Mouse (Mus musculus) hindlimb bud, embryonic 11.5 days (tissue): ENCODE results near the gene Ngly1.

Source experiments
- DNase-seq: peaks from one replicate; pipeline ENCODE4 v3.0.0-alpha.2; 2012; ENCODE audit warnings: low read depth, low spot score; ENCODE audit errors: extremely low spot score

Ngly1 gene

GRCm38 (mm10) chr14:16249171-16249874 lies at the start of gene Ngly1, which contains the start of gene Oxsm:
Gene Ngly1, plus strand, starts transcription at chr14:16249280.
Gene Oxsm, minus strand, starts transcription at chr14:16249808.
- no peak for DNase-seq

GRCm38 (mm10) chr14:16200220-16200912 lies 48.7 kb upstream of the Ngly1 start:
- no peak for DNase-seq

GRCm38 (mm10) chr14:16200969-16201638 lies 48.0 kb upstream of the Ngly1 start:
- DNase-seq, result no peak

- no peak for DNase-seq
Observed at GRCm38 (mm10) chr14:16201673-16202072, 47.4 kb upstream of the Ngly1 start.

GRCm38 (mm10) chr14:16207722-16208121 lies 41.4 kb upstream of the Ngly1 start:
- no peak for DNase-seq

GRCm38 (mm10) chr14:16219015-16219414 lies 30.1 kb upstream of the Ngly1 start:
- no peak for DNase-seq

- no peak for DNase-seq
Observed at GRCm38 (mm10) chr14:16229395-16229794, 19.7 kb upstream of the Ngly1 start.

GRCm38 (mm10) chr14:16230581-16230980 lies 18.5 kb upstream of the Ngly1 start:
- no peak for DNase-seq

- DNase-seq, result no peak
Observed at GRCm38 (mm10) chr14:16233515-16233914, 15.6 kb upstream of the Ngly1 start.

GRCm38 (mm10) chr14:16236466-16236865 lies 12.6 kb upstream of the Ngly1 start:
- DNase-seq, result no peak

GRCm38 (mm10) chr14:16242193-16242815 lies 6.8 kb upstream of the Ngly1 start:
- no peak for DNase-seq

- peak; percentile 53 for DNase-seq
Observed at GRCm38 (mm10) chr14:16242947-16243602, 6.0 kb upstream of the Ngly1 start.

- DNase-seq, result no peak
Observed at GRCm38 (mm10) chr14:16243603-16244209, 5.4 kb upstream of the Ngly1 start.

GRCm38 (mm10) chr14:16244370-16244769 lies 4.7 kb upstream of the Ngly1 start:
- DNase-seq, result no peak

GRCm38 (mm10) chr14:16245127-16245526 lies 4.0 kb upstream of the Ngly1 start:
- DNase-seq, result no peak

- DNase-seq, result no peak
Observed at GRCm38 (mm10) chr14:16246340-16246912, 2.7 kb upstream of the Ngly1 start.

- DNase-seq, result no peak
Observed at GRCm38 (mm10) chr14:16248135-16248534, 945 bp upstream of the Ngly1 start.

- DNase-seq, result no peak
Observed at GRCm38 (mm10) chr14:16248603-16249157, 400 bp upstream of the Ngly1 start.

- no peak for DNase-seq
Observed at GRCm38 (mm10) chr14:16250099-16250498, 1.0 kb downstream of the Ngly1 start.

GRCm38 (mm10) chr14:16255745-16256144 lies 6.7 kb downstream of the Ngly1 start:
- no peak for DNase-seq
